Mouse (Mus musculus) lung, embryonic 16.5 days (tissue): ENCODE data around the gene Tfpt. TPM values are rescaled to one million over a fixed set of nuclear protein-coding genes. Genes with fewer than 3 reads are reported as not detected.

ENCODE experiments used
- ATAC-seq: fragments of 200-750 bp; cut with Nextera tagmentation; 2 replicates; pipeline ENCODE4 v1.8.0; 2017; ENCODE audit warnings: low read depth, mild to moderate bottlenecking, moderate library complexity
- H3K27ac ChIP-seq: fragments of 300-500 bp; sonication (generic); 2 replicates; pipeline ENCODE4 v1.5.1; 2014; ENCODE audit warnings: mild to moderate bottlenecking, control low read depth, low read length
- H3K27me3 ChIP-seq: fragments of 300-500 bp; sonication (generic); 2 replicates; pipeline ENCODE4 v1.6.1; 2014; ENCODE audit warnings: low read depth, low read length, mixed read lengths; ENCODE audit not compliant: control insufficient read depth, insufficient read depth
- H3K36me3 ChIP-seq: fragments of 300-500 bp; sonication (generic); 2 replicates; pipeline ENCODE4 v1.6.1; 2014; ENCODE audit warnings: low read length; ENCODE audit not compliant: control insufficient read depth, insufficient read depth
- H3K4me1 ChIP-seq: fragments of 300-500 bp; sonication (generic); replicated peaks from 2 replicates; pipeline ENCODE4 v1.6.1; 2014; ENCODE audit warnings: low read length, mixed read lengths; ENCODE audit not compliant: control insufficient read depth, insufficient read depth
- H3K4me2 ChIP-seq: fragments of 300-500 bp; sonication (generic); 2 replicates; pipeline ENCODE4 v1.6.1; 2014; ENCODE audit warnings: low read depth, low read length, control low read depth
- H3K4me3 ChIP-seq: fragments of 300-500 bp; sonication (generic); 2 replicates; pipeline ENCODE4 v1.5.1; 2014; ENCODE audit warnings: mild to moderate bottlenecking, low read length, control low read depth
- H3K9ac ChIP-seq: fragments of 300-500 bp; sonication (generic); 2 replicates; pipeline ENCODE4 v1.6.1; 2014; ENCODE audit warnings: low read length, control low read depth
- H3K9me3 ChIP-seq: fragments of 300-500 bp; sonication (generic); 2 replicates; pipeline ENCODE4 v1.6.1; 2016; ENCODE audit warnings: low read length; ENCODE audit not compliant: control insufficient read depth
- WGBS: fragments of 180-500 bp; shearing (Covaris S2); extraction: QIAGEN DNeasy Blood & Tissue Kit; methylation state at CpG from one replicate; pipeline ENCODE4 v1.1.7; 2014; 5-methylcytosine and 5-hydroxymethylcytosine counted together
- polyA plus RNA-seq: library from polyadenylated mRNA; unstranded; fragments of >200 nt; fragmentation: Nextera tagmentation; extraction: Ambion mirVana; gene quantifications from 2 replicates; pipeline ENCODE4 v1.2.1, GENCODE M21; 2015

Tfpt gene
- polyA plus RNA-seq, 1 experiment from 2014 or later = 19.1 TPM

- H3K9me3 ChIP-seq = no peaks in the 10 kb centered on the region
- peaks cover 17% of the 10 kb centered on the region for H3K4me1 ChIP-seq
- ATAC-seq = no peak; the same call in 1 of the 2 replicates
- 50% methylated on average over 3 of the region's 3 CpGs for WGBS
- H3K36me3 ChIP-seq = peaks cover 2% of the 10 kb centered on the region; the same call in 1 of the 2 replicates
- H3K27ac ChIP-seq = no peak overlapping the region
- peak overlapping the region; percentile 77 for H3K9ac ChIP-seq
- peak overlapping the region; percentile 84 for H3K4me2 ChIP-seq
- H3K27me3 ChIP-seq = no peaks in the 10 kb centered on the region
- peak overlapping the region; percentile 61 for H3K4me3 ChIP-seq
These were observed 718 bp upstream of the Tfpt start for GRCm38 (mm10) chr7:3630478-3630815.

GRCm38 (mm10) chr7:3629030-3629429, 699 bp downstream of the Tfpt start:
- Histone ChIP-seq H3K4me1 (peaks cover 17% of the 10 kb centered on the region), H3K9me3 (no peaks in the 10 kb centered on the region), H3K36me3 (peaks cover 10% of the 10 kb centered on the region), H3K4me2 (peak overlapping the region; percentile 92), H3K9ac (peak overlapping the region; percentile 80), H3K4me3 (peak overlapping the region; percentile 61), H3K27me3 (no peaks in the 10 kb centered on the region), H3K27ac (no peak overlapping the region)
- peak; percentile 29; the same call in 1 of the 2 replicates for ATAC-seq
- 31% methylated on average over 4 of the region's 4 CpGs for WGBS

GRCm38 (mm10) chr7:3617242-3617995, 12.3 kb downstream of the Tfpt start, which contains the start of gene Ndufa3:
TSS of gene Ndufa3 (plus strand) at chr7:3617373.
- H3K4me1 ChIP-seq = peaks cover 5% of the 10 kb centered on the region
- peak within 1 kb of the TSS; percentile 55 for H3K4me2 ChIP-seq
- H3K36me3 ChIP-seq = peaks cover 21% of the 10 kb centered on the region
- peak; percentile 98 for ATAC-seq
- H3K27ac ChIP-seq = peak within 1 kb of the TSS; percentile 65
- no peaks in the 10 kb centered on the region for H3K27me3 ChIP-seq
- H3K9me3 ChIP-seq = no peaks in the 10 kb centered on the region
- H3K4me3 ChIP-seq = peak within 1 kb of the TSS; percentile 77
- whole genome bisulfite sequencing = under 1% methylated on average over 32 of the region's 32 CpGs
- peak within 1 kb of the TSS; percentile 88 for H3K9ac ChIP-seq

- Histone ChIP-seq H3K27me3 (no peaks in the 10 kb centered on the region), H3K4me2 (peak overlapping the region; percentile 31), H3K4me3 (peak overlapping the region; percentile 77), H3K9ac (no peak overlapping the region; the same call in 1 of the 2 replicates), H3K9me3 (no peaks in the 10 kb centered on the region), H3K4me1 (peaks cover 5% of the 10 kb centered on the region), H3K27ac (no peak overlapping the region), H3K36me3 (peaks cover 18% of the 10 kb centered on the region)
- ATAC-seq = peak; percentile 16
- WGBS = 40% methylated on average over 6 of the region's 6 CpGs
These were observed 13.1 kb downstream of the Tfpt start for GRCm38 (mm10) chr7:3616389-3617241.

- peak within 1 kb of the TSS; percentile 31 for H3K4me2 ChIP-seq
- no peak for ATAC-seq
- no peak within 1 kb of the TSS for H3K9ac ChIP-seq
- no peaks in the 10 kb centered on the region for H3K27me3 ChIP-seq
- H3K27ac ChIP-seq = no peak within 1 kb of the TSS
- WGBS = 78% methylated on average over 4 of the region's 4 CpGs
- H3K36me3 ChIP-seq = peaks cover 14% of the 10 kb centered on the region
- peaks cover 5% of the 10 kb centered on the region for H3K4me1 ChIP-seq
- no peaks in the 10 kb centered on the region for H3K9me3 ChIP-seq
- H3K4me3 ChIP-seq = peak within 1 kb of the TSS; percentile 77
These were observed 13.7 kb downstream of the Tfpt start, which contains the start of gene Oscar for GRCm38 (mm10) chr7:3616057-3616388. TSS of gene Oscar (minus strand) at chr7:3616157.

- no peaks in the 10 kb centered on the region for H3K9me3 ChIP-seq
- no peaks in the 10 kb centered on the region for H3K36me3 ChIP-seq
- no peak overlapping the region for H3K9ac ChIP-seq
- H3K27ac ChIP-seq = no peak overlapping the region
- no peak overlapping the region for H3K4me2 ChIP-seq
- no peak for ATAC-seq
- peaks cover 5% of the 10 kb centered on the region for H3K4me1 ChIP-seq
- H3K27me3 ChIP-seq = no peaks in the 10 kb centered on the region
- no peak overlapping the region for H3K4me3 ChIP-seq
- WGBS = 65% methylated on average over 3 of the region's 3 CpGs
These were observed 15.7 kb downstream of the Tfpt start for GRCm38 (mm10) chr7:3614021-3614420.

GRCm38 (mm10) chr7:3611006-3611405, 18.7 kb downstream of the Tfpt start:
- Histone ChIP-seq H3K27ac (no peak overlapping the region), H3K4me2 (no peak overlapping the region), H3K27me3 (no peaks in the 10 kb centered on the region), H3K4me1 (no peaks in the 10 kb centered on the region), H3K9ac (no peak overlapping the region), H3K4me3 (no peak overlapping the region), H3K36me3 (no peaks in the 10 kb centered on the region), H3K9me3 (no peaks in the 10 kb centered on the region)
- ATAC-seq = 0 out of 2 replicates have a peak, but pooled peaks have one; percentile 26
- WGBS = 81% methylated on average over 13 of the region's 13 CpGs

GRCm38 (mm10) chr7:3610437-3610836, 19.3 kb downstream of the Tfpt start:
- 79% methylated on average over 3 of the region's 3 CpGs for WGBS
- Histone ChIP-seq H3K27ac (no peak overlapping the region), H3K27me3 (no peaks in the 10 kb centered on the region), H3K4me1 (no peaks in the 10 kb centered on the region), H3K4me3 (no peak overlapping the region), H3K9ac (no peak overlapping the region), H3K4me2 (no peak overlapping the region), H3K36me3 (no peaks in the 10 kb centered on the region), H3K9me3 (no peaks in the 10 kb centered on the region)
- ATAC-seq = no peak

- Histone ChIP-seq H3K36me3 (no peaks in the 10 kb centered on the region), H3K4me3 (no peak overlapping the region), H3K4me2 (no peak overlapping the region), H3K9me3 (no peaks in the 10 kb centered on the region), H3K9ac (no peak overlapping the region), H3K27ac (no peak overlapping the region), H3K27me3 (no peaks in the 10 kb centered on the region), H3K4me1 (no peaks in the 10 kb centered on the region)
- 48% methylated on average over 3 of the region's 3 CpGs for WGBS
- ATAC-seq = no peak
These were observed 20.6 kb downstream of the Tfpt start for GRCm38 (mm10) chr7:3609082-3609481.
